Mouse (Mus musculus): ENCODE data around the gene P4hb. TPM values are rescaled to one million over a fixed set of nuclear protein-coding genes. Genes with fewer than 3 reads are reported as not detected.
A peak's percentile ranks its signal among the peaks of the same experiment; 100 is the strongest.

P4hb gene
- polyA plus RNA-seq, 1 experiment from 2014 or later, result 248 TPM

DNA sequence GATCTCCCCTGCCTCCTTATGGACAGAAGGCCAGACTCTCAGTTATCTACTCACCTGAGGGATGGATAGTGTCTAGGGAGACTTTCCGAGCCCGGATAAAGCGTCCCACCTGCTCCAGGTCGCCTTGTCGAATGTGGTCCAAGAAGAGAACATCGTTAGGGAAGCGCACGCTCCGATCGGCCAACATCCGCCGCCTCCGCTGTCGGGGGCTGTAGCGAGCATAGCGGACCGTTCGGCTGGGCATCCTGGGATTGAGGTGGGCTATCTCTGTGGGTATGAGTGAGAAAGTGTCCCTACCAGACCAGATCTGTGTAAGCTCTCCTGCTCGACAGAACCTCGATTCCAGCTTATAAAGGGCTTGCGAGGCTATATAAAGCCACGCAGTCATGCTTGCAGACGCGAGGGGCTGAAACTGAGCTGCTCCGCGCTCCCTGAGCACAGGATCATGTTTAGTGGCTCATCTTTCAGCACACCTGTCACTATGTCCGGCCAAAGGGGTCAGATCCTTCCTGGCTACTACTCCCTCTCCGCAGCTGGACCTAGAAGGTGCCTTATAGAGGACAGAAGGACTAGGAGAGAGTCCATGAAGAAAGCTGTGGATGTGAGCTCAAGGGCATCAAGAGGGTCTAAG, 22.1 kb downstream of the P4hb start, which contains the start of gene Ppp1r27:
Gene Ppp1r27, minus strand, starts transcription at position 323 of the 631 bp plus-strand sequence.
- Histone ChIP-seq H3K9ac (replicated peaks; ENCODE audit: low read depth, low read length) (peak within 1 kb of the TSS; percentile 96), H3K4me2 (ENCODE audit: low read depth, low read length) (peak within 1 kb of the TSS; percentile 93), H3K4me1 (ENCODE audit: control insufficient read depth, insufficient read depth, low read length) (peaks cover 17% of the 10 kb centered on the region), H3K27me3 (ENCODE audit: control insufficient read depth, insufficient read depth, low read length) (no peaks in the 10 kb centered on the region), H3K4me3 (ENCODE audit: low read depth, low read length) (peak within 1 kb of the TSS; percentile 96), H3K9me3 (ENCODE audit: control insufficient read depth, low read length) (no peaks in the 10 kb centered on the region), H3K36me3 (ENCODE audit: control insufficient read depth, insufficient read depth, low read length) (no peaks in the 10 kb centered on the region), H3K27ac (ENCODE audit: low read depth, low read length) (peak within 1 kb of the TSS; percentile 58)
- no peak for ATAC-seq (ENCODE audit: low read depth)
- WGBS, result 93% methylated on average over 28 of the region's 28 CpGs

DNA sequence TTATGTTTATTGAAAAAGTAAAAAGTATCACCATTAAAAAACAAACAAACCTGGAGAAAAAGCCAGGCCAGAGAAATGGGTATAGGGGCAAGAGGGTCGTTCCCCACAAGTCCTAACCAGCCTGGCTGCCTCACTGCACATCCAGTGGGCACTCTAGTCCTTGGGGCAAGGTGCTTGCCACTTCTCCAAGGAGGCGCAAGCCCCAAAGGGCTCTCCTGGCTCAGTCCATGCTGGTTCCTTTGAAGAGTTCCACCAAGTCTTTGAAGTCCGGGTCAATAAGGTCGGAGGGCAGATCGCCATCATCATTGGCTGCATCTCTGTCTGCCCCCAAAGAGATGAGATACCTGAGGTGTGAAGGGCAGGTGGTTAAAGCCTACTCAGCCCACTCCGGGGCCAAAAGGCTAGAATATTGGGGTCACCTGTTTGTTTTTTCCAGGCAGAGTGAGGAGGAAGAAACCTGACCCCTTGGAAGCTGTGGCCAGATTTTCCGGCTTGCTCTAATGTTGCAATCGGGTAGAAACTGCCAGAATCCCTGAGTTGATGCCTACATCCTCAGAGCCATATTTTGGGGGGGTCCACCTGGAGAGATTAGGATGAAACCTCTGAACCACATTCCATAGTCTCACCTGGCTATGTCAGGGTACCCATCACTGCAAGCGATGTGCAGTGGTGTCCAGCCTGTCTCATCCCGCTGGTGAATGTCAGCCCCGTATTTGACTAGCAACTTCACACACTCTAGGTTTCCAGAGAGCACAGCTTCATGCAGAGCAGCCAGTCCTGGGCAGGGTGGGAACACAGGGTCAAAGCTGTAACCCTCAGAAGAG, 22.9 kb downstream of the P4hb start:
- WGBS, result 75% methylated on average over 11 of the region's 11 CpGs
- Histone ChIP-seq H3K4me1 (ENCODE audit: control insufficient read depth, insufficient read depth, low read length) (peaks cover 17% of the 10 kb centered on the region), H3K36me3 (ENCODE audit: control insufficient read depth, insufficient read depth, low read length) (no peaks in the 10 kb centered on the region), H3K9me3 (ENCODE audit: control insufficient read depth, low read length) (no peaks in the 10 kb centered on the region), H3K27ac (ENCODE audit: low read depth, low read length) (peak overlapping the region; percentile 58), H3K4me2 (ENCODE audit: low read depth, low read length) (peak overlapping the region; percentile 93), H3K4me3 (ENCODE audit: low read depth, low read length) (peak overlapping the region; percentile 96), H3K9ac (replicated peaks; ENCODE audit: low read depth, low read length) (peak overlapping the region; percentile 96), H3K27me3 (ENCODE audit: control insufficient read depth, insufficient read depth, low read length) (no peaks in the 10 kb centered on the region)
- peak; percentile 36; the same call in 1 of the 2 replicates for ATAC-seq (ENCODE audit: low read depth)

DNA sequence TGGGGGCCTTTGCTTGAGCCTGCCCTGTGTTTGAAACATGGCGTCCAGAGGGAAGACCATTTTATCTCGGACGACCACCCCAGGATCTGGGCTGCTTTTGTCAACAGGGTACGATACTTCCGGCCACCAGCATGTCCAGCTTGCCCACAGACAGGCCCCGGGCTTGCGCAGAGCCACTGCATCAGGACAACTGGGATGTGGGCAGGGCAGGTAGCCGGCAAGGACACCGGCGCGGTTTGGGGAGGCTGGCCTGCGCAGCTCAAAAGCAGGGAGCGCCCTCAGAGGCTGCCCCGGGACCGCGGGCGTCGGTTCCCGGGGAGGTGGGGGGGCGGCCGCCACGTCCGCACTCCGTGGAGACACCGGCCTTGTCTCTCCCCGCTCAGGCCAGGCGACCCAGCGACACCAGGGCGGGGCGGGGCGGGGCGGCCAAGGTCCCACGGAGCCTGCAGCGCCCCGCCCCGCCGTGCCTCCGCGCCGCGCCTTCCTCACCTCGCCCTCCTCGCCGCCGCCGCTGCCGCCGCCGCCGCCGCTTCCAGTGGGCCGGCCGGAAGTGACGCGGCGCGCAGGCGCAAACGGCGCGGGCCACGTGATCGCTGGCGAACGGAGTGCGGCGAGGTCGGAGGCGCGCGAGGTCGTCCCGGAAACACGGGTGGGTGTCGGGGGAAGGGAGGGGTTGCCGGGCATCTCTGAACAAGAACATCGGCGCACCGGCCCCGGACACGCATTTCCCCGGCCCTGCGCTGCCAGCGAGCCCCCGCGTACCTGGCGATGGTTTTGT, 23.7 kb downstream of the P4hb start, which contains the start of gene Mcrip1:
Gene Mcrip1, minus strand, starts transcription at position 560 of the 778 bp plus-strand sequence.
- H3K27me3 ChIP-seq (ENCODE audit: control insufficient read depth, insufficient read depth, low read length), result no peaks in the 10 kb centered on the region
- peaks cover 17% of the 10 kb centered on the region for H3K4me1 ChIP-seq (ENCODE audit: control insufficient read depth, insufficient read depth, low read length)
- 1% methylated on average over 58 of the region's 87 CpGs for WGBS
- H3K36me3 ChIP-seq (ENCODE audit: control insufficient read depth, insufficient read depth, low read length), result peaks cover under 1% of the 10 kb centered on the region
- H3K27ac ChIP-seq (ENCODE audit: low read depth, low read length), result peak within 1 kb of the TSS; percentile 86
- H3K9ac ChIP-seq (replicated peaks; ENCODE audit: low read depth, low read length), result peak within 1 kb of the TSS; percentile 96
- no peaks in the 10 kb centered on the region for H3K9me3 ChIP-seq (ENCODE audit: control insufficient read depth, low read length)
- H3K4me3 ChIP-seq (ENCODE audit: low read depth, low read length), result peak within 1 kb of the TSS; percentile 96
- ATAC-seq (ENCODE audit: low read depth), result peak; percentile 89
- peak within 1 kb of the TSS; percentile 93 for H3K4me2 ChIP-seq (ENCODE audit: low read depth, low read length)

DNA sequence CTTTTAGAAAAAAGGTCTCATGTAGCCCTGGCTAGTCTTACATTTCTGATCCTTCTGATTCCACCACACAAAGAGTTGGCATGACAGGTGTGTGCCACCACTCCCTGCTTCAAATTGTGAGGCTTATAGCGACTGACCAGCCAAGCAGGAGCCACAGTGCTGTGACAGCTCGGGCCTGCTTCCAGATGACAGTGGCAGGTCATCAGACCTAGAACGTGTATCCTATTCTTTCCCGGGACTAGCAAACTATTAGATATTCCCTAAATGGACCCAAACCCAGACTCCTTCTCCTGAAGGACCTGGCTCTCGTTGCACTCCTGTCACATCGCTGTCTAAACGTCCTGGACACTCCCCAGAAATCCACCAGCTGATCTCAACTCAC, 24.3 kb downstream of the P4hb start:
- Histone ChIP-seq H3K27me3 (ENCODE audit: control insufficient read depth, insufficient read depth, low read length) (no peaks in the 10 kb centered on the region), H3K36me3 (ENCODE audit: control insufficient read depth, insufficient read depth, low read length) (peaks cover 6% of the 10 kb centered on the region), H3K4me1 (ENCODE audit: control insufficient read depth, insufficient read depth, low read length) (peaks cover 17% of the 10 kb centered on the region), H3K9me3 (ENCODE audit: control insufficient read depth, low read length) (no peaks in the 10 kb centered on the region), H3K27ac (ENCODE audit: low read depth, low read length) (peak overlapping the region; percentile 86), H3K4me2 (ENCODE audit: low read depth, low read length) (peak overlapping the region; percentile 93), H3K4me3 (ENCODE audit: low read depth, low read length) (peak overlapping the region; percentile 96), H3K9ac (replicated peaks; ENCODE audit: low read depth, low read length) (peak overlapping the region; percentile 96)
- no peak for ATAC-seq (ENCODE audit: low read depth)
- WGBS, result 30% methylated on average over 7 of the region's 7 CpGs

DNA sequence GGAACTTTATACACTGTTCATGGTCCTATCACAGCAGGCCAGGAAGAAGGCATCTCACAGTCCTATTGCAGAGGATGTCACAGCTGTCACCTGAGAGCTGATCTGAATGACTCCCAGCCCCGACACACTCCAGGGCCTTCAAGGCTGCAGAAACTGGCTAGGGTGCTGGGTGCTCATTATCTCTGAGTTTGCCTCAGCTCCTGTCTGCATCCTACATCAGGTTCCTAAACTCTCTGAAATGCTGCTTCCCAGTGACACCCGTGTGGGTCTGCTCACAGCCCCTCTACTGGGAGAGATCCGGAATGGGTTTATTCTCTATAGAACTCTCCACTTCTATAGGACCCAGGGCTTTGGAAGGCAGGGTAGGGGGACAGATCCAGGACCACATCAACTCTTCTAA, 24.8 kb downstream of the P4hb start:
- peak overlapping the region; percentile 93 for H3K4me2 ChIP-seq (ENCODE audit: low read depth, low read length)
- peaks cover 10% of the 10 kb centered on the region for H3K36me3 ChIP-seq (ENCODE audit: control insufficient read depth, insufficient read depth, low read length)
- 83% methylated on average over 3 of the region's 3 CpGs for WGBS
- H3K4me3 ChIP-seq (ENCODE audit: low read depth, low read length), result peak overlapping the region; percentile 96
- peaks cover 17% of the 10 kb centered on the region for H3K4me1 ChIP-seq (ENCODE audit: control insufficient read depth, insufficient read depth, low read length)
- H3K27me3 ChIP-seq (ENCODE audit: control insufficient read depth, insufficient read depth, low read length), result no peaks in the 10 kb centered on the region
- peak overlapping the region; percentile 96; the same call in 1 of the 2 replicates for H3K9ac ChIP-seq (replicated peaks; ENCODE audit: low read depth, low read length)
- H3K27ac ChIP-seq (ENCODE audit: low read depth, low read length), result no peak overlapping the region
- no peaks in the 10 kb centered on the region for H3K9me3 ChIP-seq (ENCODE audit: control insufficient read depth, low read length)
- ATAC-seq (ENCODE audit: low read depth), result no peak

DNA sequence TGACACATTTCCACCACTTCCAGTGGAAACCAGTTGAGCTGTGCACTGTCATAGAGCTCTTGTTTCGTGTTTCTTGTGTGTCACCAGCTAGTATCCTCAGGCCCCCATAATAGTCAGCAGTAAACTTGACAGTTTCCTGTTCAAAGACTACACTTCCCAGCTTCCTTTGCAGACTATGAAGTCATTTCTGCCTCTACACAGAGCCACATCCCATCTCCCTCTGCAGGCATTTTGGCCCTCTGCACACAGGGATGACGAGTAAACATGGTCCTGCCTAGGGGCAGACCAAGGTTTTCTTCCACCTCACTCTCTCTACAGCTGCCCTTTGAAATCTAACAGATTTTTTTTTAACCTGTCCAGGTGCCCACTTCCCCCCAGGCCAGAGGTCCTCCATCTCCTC, 25.6 kb downstream of the P4hb start:
- 0 out of 2 replicates have a peak overlapping the region, but pooled peaks have one; percentile 7 for H3K9ac ChIP-seq (replicated peaks; ENCODE audit: low read depth, low read length)
- WGBS, result 70% methylated on average over 2 of the region's 2 CpGs
- H3K9me3 ChIP-seq (ENCODE audit: control insufficient read depth, low read length), result no peaks in the 10 kb centered on the region
- H3K4me2 ChIP-seq (ENCODE audit: low read depth, low read length), result 0 out of 2 replicates have a peak overlapping the region, but pooled peaks have one; percentile 93
- ATAC-seq (ENCODE audit: low read depth), result no peak
- H3K4me1 ChIP-seq (ENCODE audit: control insufficient read depth, insufficient read depth, low read length), result peaks cover 17% of the 10 kb centered on the region
- H3K27me3 ChIP-seq (ENCODE audit: control insufficient read depth, insufficient read depth, low read length), result no peaks in the 10 kb centered on the region
- H3K27ac ChIP-seq (ENCODE audit: low read depth, low read length), result no peak overlapping the region
- H3K36me3 ChIP-seq (ENCODE audit: control insufficient read depth, insufficient read depth, low read length), result peaks cover 18% of the 10 kb centered on the region
- H3K4me3 ChIP-seq (ENCODE audit: low read depth, low read length), result no peak overlapping the region

DNA sequence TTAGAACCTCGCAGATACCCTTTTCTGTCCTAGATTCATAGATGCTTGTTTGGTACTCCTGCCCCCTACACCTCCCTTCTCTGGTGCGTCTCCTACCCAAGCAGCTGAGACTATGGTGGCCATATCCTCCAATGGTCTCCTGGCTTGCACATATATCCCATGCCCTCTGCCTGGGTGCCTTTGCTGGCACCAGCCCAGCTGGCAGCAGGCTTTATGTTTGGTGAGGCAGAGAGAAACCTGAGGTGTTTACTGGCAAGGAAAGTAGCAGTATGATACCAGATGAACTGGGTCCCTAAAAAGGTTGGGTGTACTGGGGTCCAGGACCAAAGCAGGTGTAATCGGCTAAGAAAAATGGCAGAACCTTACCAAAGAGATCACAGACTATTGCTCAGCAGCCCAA, 27.1 kb downstream of the P4hb start:
- 91% methylated on average over 3 of the region's 3 CpGs for WGBS

DNA sequence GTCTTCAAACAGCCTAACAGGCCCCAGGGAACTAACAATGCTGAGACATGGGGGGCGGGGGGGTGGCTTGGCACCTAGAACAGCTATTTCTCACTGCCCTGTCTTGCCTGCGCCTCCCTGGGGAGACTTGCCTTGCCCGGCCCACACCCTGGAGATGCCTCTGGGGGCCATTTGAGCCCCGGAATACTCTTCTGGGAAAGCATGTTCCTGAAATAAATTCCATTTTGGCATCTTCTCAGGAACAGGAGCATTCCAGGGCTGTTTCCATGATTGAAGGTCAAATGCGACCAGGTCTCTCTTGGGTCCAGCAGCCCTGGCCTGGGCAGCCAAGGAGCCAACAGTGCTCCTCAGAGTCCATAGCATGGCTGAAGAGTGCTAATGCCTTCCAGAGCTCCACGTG, 30.7 kb downstream of the P4hb start:
- H3K36me3 ChIP-seq (ENCODE audit: control insufficient read depth, insufficient read depth, low read length), result peaks cover 28% of the 10 kb centered on the region
- no peak for ATAC-seq (ENCODE audit: low read depth)
- H3K9me3 ChIP-seq (ENCODE audit: control insufficient read depth, low read length), result no peaks in the 10 kb centered on the region
- H3K4me3 ChIP-seq (ENCODE audit: low read depth, low read length), result no peak overlapping the region
- H3K4me1 ChIP-seq (ENCODE audit: control insufficient read depth, insufficient read depth, low read length), result peaks cover 12% of the 10 kb centered on the region
- no peak overlapping the region for H3K4me2 ChIP-seq (ENCODE audit: low read depth, low read length)
- no peak overlapping the region for H3K9ac ChIP-seq (replicated peaks; ENCODE audit: low read depth, low read length)
- 85% methylated on average over 6 of the region's 6 CpGs for WGBS
- H3K27ac ChIP-seq (ENCODE audit: low read depth, low read length), result no peak overlapping the region
- no peaks in the 10 kb centered on the region for H3K27me3 ChIP-seq (ENCODE audit: control insufficient read depth, insufficient read depth, low read length)

More for the DNA sequence above, 27.1 kb downstream of the P4hb start:
- Histone ChIP-seq H3K9ac (replicated peaks; ENCODE audit: low read depth, low read length) (no peak overlapping the region), H3K9me3 (ENCODE audit: control insufficient read depth, low read length) (no peaks in the 10 kb centered on the region), H3K4me3 (ENCODE audit: low read depth, low read length) (no peak overlapping the region), H3K27me3 (ENCODE audit: control insufficient read depth, insufficient read depth, low read length) (no peaks in the 10 kb centered on the region), H3K27ac (ENCODE audit: low read depth, low read length) (no peak overlapping the region), H3K36me3 (ENCODE audit: control insufficient read depth, insufficient read depth, low read length) (peaks cover 28% of the 10 kb centered on the region), H3K4me2 (ENCODE audit: low read depth, low read length) (no peak overlapping the region), H3K4me1 (ENCODE audit: control insufficient read depth, insufficient read depth, low read length) (peaks cover 17% of the 10 kb centered on the region)
- no peak for ATAC-seq (ENCODE audit: low read depth)

Data from neural tube, embryonic 14.5 days (tissue).